Mouse (Mus musculus): Measurements from ENCODE around the gene Stk11ip. TPM values are rescaled to one million over a fixed set of nuclear protein-coding genes. Genes with fewer than 3 reads are reported as not detected.

Gene Stk11ip
- polyA plus RNA-seq, 1 experiment from 2014 or later = 20.4 TPM

GRCm38 (mm10) chr1:75547351-75547750 lies 26.0 kb downstream of the Stk11ip start:
- Histone ChIP-seq H3K27me3 (replicated peaks; ENCODE audit: control insufficient read depth, insufficient read depth, low read length) (no peaks in the 10 kb centered on the region), H3K9ac (ENCODE audit: low read depth, low read length) (peak overlapping the region; percentile 98), H3K27ac (ENCODE audit: low read depth, low read length) (no peak overlapping the region; the same call in 1 of the 2 replicates), H3K4me1 (ENCODE audit: control insufficient read depth, insufficient read depth, low read depth, low read length) (peaks cover 17% of the 10 kb centered on the region), H3K4me3 (ENCODE audit: low read length) (peak overlapping the region; percentile 86), H3K36me3 (ENCODE audit: control insufficient read depth, insufficient read depth, low read length) (peaks cover 20% of the 10 kb centered on the region), H3K4me2 (ENCODE audit: low read length) (peak overlapping the region; percentile 83), H3K9me3 (ENCODE audit: control insufficient read depth, low read length) (no peaks in the 10 kb centered on the region)
- 95% methylated on average over 13 of the region's 13 CpGs for WGBS
- ATAC-seq = no peak; the same call in 1 of the 2 replicates

GRCm38 (mm10) chr1:75548083-75548482 lies 26.8 kb downstream of the Stk11ip start:
- H3K9me3 ChIP-seq (ENCODE audit: control insufficient read depth, low read length) = no peaks in the 10 kb centered on the region
- no peak overlapping the region; the same call in 1 of the 2 replicates for H3K9ac ChIP-seq (ENCODE audit: low read depth, low read length)
- H3K36me3 ChIP-seq (ENCODE audit: control insufficient read depth, insufficient read depth, low read length) = peaks cover 27% of the 10 kb centered on the region
- peaks cover 17% of the 10 kb centered on the region for H3K4me1 ChIP-seq (ENCODE audit: control insufficient read depth, insufficient read depth, low read depth, low read length)
- no peak overlapping the region for H3K4me2 ChIP-seq (ENCODE audit: low read length)
- H3K27ac ChIP-seq (ENCODE audit: low read depth, low read length) = no peak overlapping the region
- no peaks in the 10 kb centered on the region for H3K27me3 ChIP-seq (replicated peaks; ENCODE audit: control insufficient read depth, insufficient read depth, low read length)
- WGBS = 100% methylated on average over 3 of the region's 3 CpGs
- ATAC-seq = no peak
- H3K4me3 ChIP-seq (ENCODE audit: low read length) = no peak overlapping the region

GRCm38 (mm10) chr1:75548871-75549270 lies 27.5 kb downstream of the Stk11ip start:
- H3K27ac ChIP-seq (ENCODE audit: low read depth, low read length) = no peak overlapping the region
- ATAC-seq = no peak
- 89% methylated on average over 17 of the region's 17 CpGs for WGBS
- peaks cover 17% of the 10 kb centered on the region for H3K4me1 ChIP-seq (ENCODE audit: control insufficient read depth, insufficient read depth, low read depth, low read length)
- no peak overlapping the region for H3K4me3 ChIP-seq (ENCODE audit: low read length)
- no peak overlapping the region for H3K4me2 ChIP-seq (ENCODE audit: low read length)
- no peak overlapping the region for H3K9ac ChIP-seq (ENCODE audit: low read depth, low read length)
- no peaks in the 10 kb centered on the region for H3K27me3 ChIP-seq (replicated peaks; ENCODE audit: control insufficient read depth, insufficient read depth, low read length)
- H3K9me3 ChIP-seq (ENCODE audit: control insufficient read depth, low read length) = no peaks in the 10 kb centered on the region
- H3K36me3 ChIP-seq (ENCODE audit: control insufficient read depth, insufficient read depth, low read length) = peaks cover 32% of the 10 kb centered on the region

- H3K36me3 ChIP-seq (ENCODE audit: control insufficient read depth, insufficient read depth, low read length) = peaks cover 37% of the 10 kb centered on the region
- H3K4me1 ChIP-seq (ENCODE audit: control insufficient read depth, insufficient read depth, low read depth, low read length) = peaks cover 17% of the 10 kb centered on the region
- WGBS = 82% methylated on average over 17 of the region's 17 CpGs
- ATAC-seq = no peak
- H3K27me3 ChIP-seq (replicated peaks; ENCODE audit: control insufficient read depth, insufficient read depth, low read length) = no peaks in the 10 kb centered on the region
- H3K9me3 ChIP-seq (ENCODE audit: control insufficient read depth, low read length) = no peaks in the 10 kb centered on the region
- H3K4me2 ChIP-seq (ENCODE audit: low read length) = no peak overlapping the region
- H3K9ac ChIP-seq (ENCODE audit: low read depth, low read length) = no peak overlapping the region
- H3K4me3 ChIP-seq (ENCODE audit: low read length) = no peak overlapping the region
- no peak overlapping the region for H3K27ac ChIP-seq (ENCODE audit: low read depth, low read length)
Observed at GRCm38 (mm10) chr1:75549289-75550279, 28.3 kb downstream of the Stk11ip start.

- Histone ChIP-seq H3K9ac (ENCODE audit: low read depth, low read length) (no peak overlapping the region), H3K9me3 (ENCODE audit: control insufficient read depth, low read length) (no peaks in the 10 kb centered on the region), H3K4me3 (ENCODE audit: low read length) (no peak overlapping the region), H3K27ac (ENCODE audit: low read depth, low read length) (no peak overlapping the region), H3K27me3 (replicated peaks; ENCODE audit: control insufficient read depth, insufficient read depth, low read length) (no peaks in the 10 kb centered on the region), H3K4me1 (ENCODE audit: control insufficient read depth, insufficient read depth, low read depth, low read length) (peaks cover 14% of the 10 kb centered on the region), H3K36me3 (ENCODE audit: control insufficient read depth, insufficient read depth, low read length) (peaks cover 44% of the 10 kb centered on the region), H3K4me2 (ENCODE audit: low read length) (no peak overlapping the region)
- no peak for ATAC-seq
- 88% methylated on average over 15 of the region's 15 CpGs for WGBS
Observed at GRCm38 (mm10) chr1:75550586-75550985, 29.3 kb downstream of the Stk11ip start.

GRCm38 (mm10) chr1:75555680-75556079 lies 34.4 kb downstream of the Stk11ip start:
- 89% methylated on average over 7 of the region's 7 CpGs for WGBS
- Histone ChIP-seq H3K27ac (ENCODE audit: low read depth, low read length) (no peak overlapping the region), H3K4me1 (ENCODE audit: control insufficient read depth, insufficient read depth, low read depth, low read length) (peaks cover 7% of the 10 kb centered on the region), H3K9me3 (ENCODE audit: control insufficient read depth, low read length) (no peaks in the 10 kb centered on the region), H3K4me3 (ENCODE audit: low read length) (no peak overlapping the region), H3K27me3 (replicated peaks; ENCODE audit: control insufficient read depth, insufficient read depth, low read length) (no peaks in the 10 kb centered on the region), H3K4me2 (ENCODE audit: low read length) (no peak overlapping the region), H3K36me3 (ENCODE audit: control insufficient read depth, insufficient read depth, low read length) (peaks cover 56% of the 10 kb centered on the region), H3K9ac (ENCODE audit: low read depth, low read length) (no peak overlapping the region)
- no peak for ATAC-seq

GRCm38 (mm10) chr1:75556143-75556781 lies 34.9 kb downstream of the Stk11ip start:
- peaks cover 11% of the 10 kb centered on the region for H3K4me1 ChIP-seq (ENCODE audit: control insufficient read depth, insufficient read depth, low read depth, low read length)
- ATAC-seq = no peak
- no peak overlapping the region for H3K4me2 ChIP-seq (ENCODE audit: low read length)
- H3K4me3 ChIP-seq (ENCODE audit: low read length) = no peak overlapping the region
- H3K9ac ChIP-seq (ENCODE audit: low read depth, low read length) = no peak overlapping the region
- no peaks in the 10 kb centered on the region for H3K27me3 ChIP-seq (replicated peaks; ENCODE audit: control insufficient read depth, insufficient read depth, low read length)
- 88% methylated on average over 9 of the region's 9 CpGs for WGBS
- H3K27ac ChIP-seq (ENCODE audit: low read depth, low read length) = no peak overlapping the region
- no peaks in the 10 kb centered on the region for H3K9me3 ChIP-seq (ENCODE audit: control insufficient read depth, low read length)
- peaks cover 55% of the 10 kb centered on the region for H3K36me3 ChIP-seq (ENCODE audit: control insufficient read depth, insufficient read depth, low read length)

GRCm38 (mm10) chr1:75557041-75557440 lies 35.7 kb downstream of the Stk11ip start:
- no peaks in the 10 kb centered on the region for H3K9me3 ChIP-seq (ENCODE audit: control insufficient read depth, low read length)
- H3K27ac ChIP-seq (ENCODE audit: low read depth, low read length) = no peak overlapping the region
- no peaks in the 10 kb centered on the region for H3K27me3 ChIP-seq (replicated peaks; ENCODE audit: control insufficient read depth, insufficient read depth, low read length)
- H3K4me3 ChIP-seq (ENCODE audit: low read length) = no peak overlapping the region
- no peak overlapping the region for H3K9ac ChIP-seq (ENCODE audit: low read depth, low read length)
- 89% methylated on average over 7 of the region's 7 CpGs for WGBS
- H3K4me2 ChIP-seq (ENCODE audit: low read length) = no peak overlapping the region
- ATAC-seq = no peak
- H3K4me1 ChIP-seq (ENCODE audit: control insufficient read depth, insufficient read depth, low read depth, low read length) = peaks cover 17% of the 10 kb centered on the region
- peaks cover 48% of the 10 kb centered on the region for H3K36me3 ChIP-seq (ENCODE audit: control insufficient read depth, insufficient read depth, low read length)
